Mouse (Mus musculus) effector memory CD4-positive, alpha-beta T cell, adult 5 months (primary cell): Measurements from ENCODE around the gene Gm21885. TPM values are rescaled to one million over a fixed set of nuclear protein-coding genes. Genes with fewer than 3 reads are reported as not detected.

ENCODE experiments used
- polyA plus RNA-seq: library from polyadenylated mRNA; unstranded; fragments of 100-300 nt; shearing (Covaris generic); gene quantifications from one replicate; pipeline ENCODE4 v1.2.1, GENCODE M21; 2017

The Gm21885 gene
- not detected for polyA plus RNA-seq

DNA sequence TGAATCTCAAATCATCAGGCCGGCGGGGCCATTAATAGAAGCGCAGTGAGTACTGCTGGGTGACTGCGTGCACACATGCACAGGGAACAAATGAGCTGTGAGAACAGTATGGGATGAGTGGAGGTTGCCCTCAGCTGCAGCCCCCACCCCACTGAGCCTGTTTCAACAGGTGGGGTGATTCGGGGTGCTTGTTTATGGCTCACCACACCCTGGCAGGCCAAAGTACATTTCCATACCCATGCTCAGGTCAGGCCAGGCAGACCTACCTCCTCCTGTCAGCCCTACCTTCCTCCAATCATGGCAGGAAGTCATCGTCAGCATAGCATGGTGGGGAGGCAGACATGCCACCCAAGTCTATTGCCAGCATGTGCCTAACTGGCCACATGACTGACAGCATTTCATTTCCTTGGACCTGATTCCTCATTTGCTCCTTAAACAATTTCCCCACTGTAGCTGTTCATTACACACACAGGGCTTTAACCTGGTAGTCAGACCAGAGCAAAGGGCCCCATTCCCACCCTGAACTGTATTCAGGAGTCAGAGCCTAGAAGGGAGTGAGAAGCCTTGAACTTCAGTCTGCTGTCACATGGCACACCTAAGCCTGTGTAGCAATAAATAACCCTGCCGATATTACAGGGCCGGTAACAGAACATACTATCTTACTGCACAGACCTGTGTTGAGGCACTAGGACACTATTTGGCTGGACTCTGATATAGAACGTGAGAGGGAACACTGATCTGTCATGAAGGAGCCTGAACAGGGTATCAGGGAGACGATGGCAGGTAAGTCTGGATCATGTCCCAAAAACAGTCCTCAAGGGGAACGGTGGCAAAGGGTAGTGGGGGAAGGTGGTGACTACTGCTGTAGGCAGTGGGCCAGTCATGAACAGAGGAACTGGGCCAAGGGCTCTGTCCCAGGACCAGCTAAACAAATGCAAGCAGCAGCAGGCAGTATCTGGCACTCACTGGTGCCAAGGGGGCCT, at the start of gene Gm21885:
TSS of gene Gm21885 (plus strand) at position 675 of the 983 bp plus-strand sequence.

DNA sequence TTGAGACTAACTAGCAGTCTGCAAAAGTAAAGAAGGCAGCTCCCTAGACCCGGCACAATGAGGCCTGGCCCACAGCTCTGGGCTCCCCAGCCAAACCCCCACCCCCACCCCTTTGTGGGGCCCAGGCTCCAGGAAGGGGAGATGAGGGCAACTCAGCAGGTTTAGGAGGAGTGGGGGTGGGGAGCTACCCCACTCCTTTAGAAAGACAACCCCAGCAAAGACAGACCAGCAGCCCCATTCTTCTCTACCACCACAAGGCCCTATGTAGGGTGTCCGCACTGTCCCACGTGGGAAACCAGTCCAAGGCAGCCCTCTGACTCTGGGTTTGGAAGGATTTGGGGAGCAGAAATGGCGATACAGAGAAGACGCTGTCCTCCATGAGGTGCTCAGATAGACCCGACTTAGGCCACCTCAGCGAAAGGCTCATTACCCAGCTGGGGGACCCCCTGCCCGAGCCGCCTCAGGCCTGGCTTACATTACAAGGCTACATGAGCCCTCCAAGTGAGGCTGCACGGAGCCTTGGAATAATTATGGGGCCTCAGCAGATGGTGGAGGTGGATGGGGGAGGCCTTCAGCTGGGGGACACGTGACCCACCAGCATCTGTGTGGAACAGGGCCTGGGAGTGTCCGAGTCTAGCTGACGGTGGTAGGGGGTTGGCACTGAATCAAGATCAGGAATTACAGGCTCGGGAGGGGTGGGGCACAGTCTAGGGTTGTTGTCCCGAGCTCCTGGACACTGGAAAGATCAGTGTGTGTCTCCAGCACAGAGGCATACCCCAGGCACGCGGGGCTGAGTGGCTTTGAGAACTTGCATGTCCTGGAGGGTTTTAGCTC, 35.5 kb upstream of the Gm21885 start, which contains the start of gene Wfikkn2:
TSS of gene Wfikkn2 (minus strand) at position 51 of the 834 bp plus-strand sequence.

DNA sequence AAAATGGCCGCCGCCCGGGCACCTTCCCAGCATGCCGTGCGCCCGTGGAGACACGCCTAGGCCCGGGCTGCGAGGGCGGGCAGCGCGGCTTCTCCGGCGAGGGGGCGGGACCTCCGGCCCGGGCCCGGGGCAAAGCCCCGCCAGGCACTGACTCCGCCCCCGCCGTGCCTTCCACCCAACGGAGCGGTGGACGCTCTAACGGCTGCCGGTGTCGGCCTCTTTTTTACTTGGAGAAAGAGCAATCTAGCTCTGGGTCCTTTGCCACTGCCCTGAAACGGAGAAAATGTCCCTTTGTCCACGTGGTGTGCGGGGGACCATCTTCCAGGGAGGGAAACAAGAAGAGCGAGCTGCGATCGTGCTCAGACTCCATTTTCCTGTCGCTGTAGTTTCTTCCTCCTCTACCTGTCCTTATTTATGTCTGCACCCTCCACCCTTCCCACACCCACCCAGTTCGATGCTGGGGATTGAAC, 40.3 kb downstream of the Gm21885 start, which contains the start of gene Luc7l3:
TSS of gene Luc7l3 (minus strand) at position 58 of the 470 bp plus-strand sequence.

DNA sequence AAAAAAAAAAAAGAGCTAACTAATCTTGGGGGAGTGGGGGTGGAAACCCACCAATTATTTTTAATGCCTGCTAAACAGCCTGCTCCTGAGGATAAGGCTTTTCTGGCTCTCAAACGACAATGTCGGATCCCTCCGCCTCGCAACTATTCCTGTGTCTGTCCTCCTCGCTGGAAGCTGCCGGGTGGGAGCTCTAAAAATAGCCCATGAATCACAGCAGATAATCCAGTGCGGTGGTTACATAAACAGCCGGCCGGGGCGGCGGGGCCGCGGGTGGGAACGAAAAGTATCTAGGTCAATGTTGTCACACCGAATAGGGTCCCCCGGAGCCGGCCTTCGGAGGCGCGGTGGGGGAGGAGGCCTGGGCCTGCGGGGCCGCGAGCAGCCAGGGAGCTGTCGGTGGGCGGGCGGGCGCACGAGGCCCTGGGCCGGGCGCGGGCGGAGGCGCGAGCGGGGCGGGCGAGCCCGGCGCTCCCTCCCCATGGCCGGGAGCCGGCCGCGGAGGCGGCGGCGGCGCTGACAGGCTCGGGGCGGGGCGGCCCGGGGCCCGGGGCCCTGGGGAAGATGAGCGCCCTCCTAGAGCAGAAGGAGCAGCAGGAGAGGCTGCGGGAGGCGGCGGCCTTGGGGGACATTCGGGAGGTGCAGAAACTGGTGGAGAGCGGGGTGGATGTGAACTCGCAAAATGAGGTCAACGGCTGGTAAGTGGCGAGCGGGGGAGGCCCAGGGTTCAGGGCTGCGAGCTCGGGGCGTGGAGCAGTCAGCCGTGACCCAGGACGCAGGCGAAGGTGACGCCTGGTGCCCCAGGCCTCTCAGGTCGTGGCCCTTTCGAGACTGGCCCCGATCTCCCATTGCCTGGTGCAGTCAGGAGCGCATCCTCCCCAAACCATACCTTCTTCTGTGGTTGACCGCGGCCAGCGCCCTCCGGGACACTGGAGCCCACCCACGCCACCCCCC, 46.3 kb downstream of the Gm21885 start, which contains the start of gene Ankrd40:
TSS of gene Ankrd40 (plus strand) at position 309 of the 951 bp plus-strand sequence.

Other genes starting within 250 kb of the Gm21885 start
- gene Tob1, start 70.4 kb upstream of the Gm21885 start, polyA plus RNA-seq: 213 TPM
- gene Wfikkn2, start 35.9 kb upstream of the Gm21885 start, polyA plus RNA-seq: 2.6 TPM
- 70.6 TPM for gene Luc7l3, start 40.1 kb downstream of the Gm21885 start, polyA plus RNA-seq
- 44.5 TPM for gene Ankrd40, start 46.1 kb downstream of the Gm21885 start, polyA plus RNA-seq
- gene Abcc3, start 111.1 kb downstream of the Gm21885 start, polyA plus RNA-seq: 2.5 TPM
- not detected for gene Cacna1g, start 192.3 kb downstream of the Gm21885 start, polyA plus RNA-seq
- gene Spata20, start 204.3 kb downstream of the Gm21885 start, polyA plus RNA-seq: not detected
- gene Epn3, start 218.1 kb downstream of the Gm21885 start, polyA plus RNA-seq: not detected
- not detected for gene Mycbpap, start 239.9 kb downstream of the Gm21885 start, polyA plus RNA-seq